Mouse (Mus musculus): ENCODE measurements around the gene Raf1. TPM values are rescaled to one million over a fixed set of nuclear protein-coding genes. Genes with fewer than 3 reads are reported as not detected.

Gene Raf1
- polyA plus RNA-seq, 1 experiment from 2014 or later, result 161 TPM

- H3K4me1 ChIP-seq, result peaks cover 33% of the 10 kb centered on the region
- peak overlapping the region; percentile 86 for H3K4me3 ChIP-seq
- WGBS, result under 1% methylated on average over 53 of the region's 53 CpGs
- peak overlapping the region; percentile 98 for H3K27ac ChIP-seq (replicated peaks)
- H3K4me2 ChIP-seq (replicated peaks), result peak overlapping the region; percentile 66
- no peaks in the 10 kb centered on the region for H3K36me3 ChIP-seq
- ATAC-seq (replicated peaks), result peak; percentile 17
- no peaks in the 10 kb centered on the region for H3K27me3 ChIP-seq
- H3K9me3 ChIP-seq, result no peaks in the 10 kb centered on the region
- H3K9ac ChIP-seq (replicated peaks), result peak overlapping the region; percentile 97
These were observed 713 bp downstream of the Raf1 start for GRCm38 (mm10) chr6:115675508-115676336.

- no peaks in the 10 kb centered on the region for H3K27me3 ChIP-seq
- no peak for ATAC-seq (replicated peaks)
- WGBS, result under 1% methylated on average over 13 of the region's 13 CpGs
These were observed 1.3 kb downstream of the Raf1 start for GRCm38 (mm10) chr6:115675166-115675507.

GRCm38 (mm10) chr6:115674316-115674715, 2.1 kb downstream of the Raf1 start:
- Histone ChIP-seq H3K4me1 (peaks cover 33% of the 10 kb centered on the region), H3K9ac (replicated peaks) (peak overlapping the region; percentile 97), H3K27me3 (no peaks in the 10 kb centered on the region), H3K4me3 (peak overlapping the region; percentile 86), H3K36me3 (no peaks in the 10 kb centered on the region), H3K9me3 (no peaks in the 10 kb centered on the region), H3K4me2 (replicated peaks) (peak overlapping the region; percentile 66), H3K27ac (replicated peaks) (peak overlapping the region; percentile 98; the same call in 1 of the 2 replicates)
- 13% methylated on average over 2 of the region's 2 CpGs for WGBS
- no peak for ATAC-seq (replicated peaks)

More at GRCm38 (mm10) chr6:115675166-115675507, 1.3 kb downstream of the Raf1 start:
- peaks cover 33% of the 10 kb centered on the region for H3K4me1 ChIP-seq
- no peaks in the 10 kb centered on the region for H3K9me3 ChIP-seq
- peak overlapping the region; percentile 97 for H3K9ac ChIP-seq (replicated peaks)
- H3K4me2 ChIP-seq (replicated peaks), result peak overlapping the region; percentile 66
- peak overlapping the region; percentile 98 for H3K27ac ChIP-seq (replicated peaks)
- peak overlapping the region; percentile 86 for H3K4me3 ChIP-seq
- no peaks in the 10 kb centered on the region for H3K36me3 ChIP-seq

- no peaks in the 10 kb centered on the region for H3K36me3 ChIP-seq
- no peak overlapping the region for H3K4me2 ChIP-seq (replicated peaks)
- no peak overlapping the region for H3K27ac ChIP-seq (replicated peaks)
- ATAC-seq (replicated peaks), result no peak
- H3K4me3 ChIP-seq, result no peak overlapping the region
- 95% methylated on average over 1 of the region's 1 CpGs for WGBS
- H3K27me3 ChIP-seq, result no peaks in the 10 kb centered on the region
- H3K9ac ChIP-seq (replicated peaks), result no peak overlapping the region
- no peaks in the 10 kb centered on the region for H3K9me3 ChIP-seq
- H3K4me1 ChIP-seq, result peaks cover 36% of the 10 kb centered on the region
These were observed 3.7 kb downstream of the Raf1 start for GRCm38 (mm10) chr6:115672700-115673099.

- Histone ChIP-seq H3K4me1 (peaks cover 8% of the 10 kb centered on the region), H3K27me3 (no peaks in the 10 kb centered on the region), H3K9me3 (no peaks in the 10 kb centered on the region), H3K4me3 (no peak overlapping the region), H3K27ac (replicated peaks) (no peak overlapping the region), H3K4me2 (replicated peaks) (no peak overlapping the region), H3K9ac (replicated peaks) (no peak overlapping the region), H3K36me3 (no peaks in the 10 kb centered on the region)
- no peak for ATAC-seq (replicated peaks)
- 89% methylated on average over 4 of the region's 4 CpGs for WGBS
These were observed 9.8 kb downstream of the Raf1 start for GRCm38 (mm10) chr6:115666641-115667040.

GRCm38 (mm10) chr6:115664268-115664667, 12.2 kb downstream of the Raf1 start:
- peaks cover 14% of the 10 kb centered on the region for H3K4me1 ChIP-seq
- H3K9ac ChIP-seq (replicated peaks), result no peak overlapping the region
- no peak for ATAC-seq (replicated peaks)
- WGBS, result 96% methylated on average over 3 of the region's 3 CpGs
- no peaks in the 10 kb centered on the region for H3K9me3 ChIP-seq
- H3K4me3 ChIP-seq, result no peak overlapping the region
- no peak overlapping the region for H3K4me2 ChIP-seq (replicated peaks)
- H3K27me3 ChIP-seq, result no peaks in the 10 kb centered on the region
- no peaks in the 10 kb centered on the region for H3K36me3 ChIP-seq
- no peak overlapping the region for H3K27ac ChIP-seq (replicated peaks)

- H3K27me3 ChIP-seq, result no peaks in the 10 kb centered on the region
- H3K4me3 ChIP-seq, result no peak overlapping the region
- H3K4me1 ChIP-seq, result peaks cover 27% of the 10 kb centered on the region
- no peak overlapping the region for H3K27ac ChIP-seq (replicated peaks)
- no peaks in the 10 kb centered on the region for H3K9me3 ChIP-seq
- no peak overlapping the region for H3K4me2 ChIP-seq (replicated peaks)
- H3K9ac ChIP-seq (replicated peaks), result no peak overlapping the region
- H3K36me3 ChIP-seq, result no peaks in the 10 kb centered on the region
- no peak for ATAC-seq (replicated peaks)
These were observed 17.6 kb downstream of the Raf1 start for GRCm38 (mm10) chr6:115658802-115659201.

- no peak for ATAC-seq (replicated peaks)
- 46% methylated on average over 2 of the region's 2 CpGs for WGBS
These were observed 22.5 kb downstream of the Raf1 start for GRCm38 (mm10) chr6:115653939-115654338.

GRCm38 (mm10) chr6:115651719-115652118, 24.7 kb downstream of the Raf1 start:
- peaks cover 25% of the 10 kb centered on the region for H3K4me1 ChIP-seq

More at GRCm38 (mm10) chr6:115653939-115654338, 22.5 kb downstream of the Raf1 start:
- Histone ChIP-seq H3K27ac (replicated peaks) (no peak overlapping the region), H3K27me3 (no peaks in the 10 kb centered on the region), H3K4me2 (replicated peaks) (no peak overlapping the region), H3K36me3 (no peaks in the 10 kb centered on the region), H3K9me3 (no peaks in the 10 kb centered on the region), H3K9ac (replicated peaks) (no peak overlapping the region), H3K4me1 (peaks cover 32% of the 10 kb centered on the region), H3K4me3 (no peak overlapping the region)

GRCm38 (mm10) chr6:115650476-115651427, 25.7 kb downstream of the Raf1 start:
- H3K4me1 ChIP-seq, result peaks cover 23% of the 10 kb centered on the region
- no peak overlapping the region for H3K27ac ChIP-seq (replicated peaks)
- no peaks in the 10 kb centered on the region for H3K36me3 ChIP-seq
- no peak overlapping the region for H3K9ac ChIP-seq (replicated peaks)
- H3K4me2 ChIP-seq (replicated peaks), result no peak overlapping the region
- H3K27me3 ChIP-seq, result no peaks in the 10 kb centered on the region
- no peaks in the 10 kb centered on the region for H3K9me3 ChIP-seq
- WGBS, result 62% methylated on average over 5 of the region's 5 CpGs
- ATAC-seq (replicated peaks), result no peak
- no peak overlapping the region for H3K4me3 ChIP-seq

More at GRCm38 (mm10) chr6:115651719-115652118, 24.7 kb downstream of the Raf1 start:
- Histone ChIP-seq H3K9ac (replicated peaks) (no peak overlapping the region), H3K27me3 (no peaks in the 10 kb centered on the region), H3K27ac (replicated peaks) (no peak overlapping the region), H3K36me3 (no peaks in the 10 kb centered on the region), H3K9me3 (no peaks in the 10 kb centered on the region), H3K4me3 (no peak overlapping the region), H3K4me2 (replicated peaks) (no peak overlapping the region)
- no peak for ATAC-seq (replicated peaks)

GRCm38 (mm10) chr6:115649792-115650365, 26.6 kb downstream of the Raf1 start:
- no peak overlapping the region for H3K4me2 ChIP-seq (replicated peaks)

GRCm38 (mm10) chr6:115643315-115643714, 33.1 kb downstream of the Raf1 start:
- Histone ChIP-seq H3K4me3 (no peak overlapping the region), H3K36me3 (peaks cover 19% of the 10 kb centered on the region), H3K27ac (replicated peaks) (no peak overlapping the region), H3K9ac (replicated peaks) (no peak overlapping the region), H3K27me3 (no peaks in the 10 kb centered on the region), H3K4me1 (peaks cover under 1% of the 10 kb centered on the region; the same call in 1 of the 2 replicates), H3K9me3 (no peaks in the 10 kb centered on the region), H3K4me2 (replicated peaks) (no peak overlapping the region)
- WGBS, result 61% methylated on average over 1 of the region's 1 CpGs
- no peak for ATAC-seq (replicated peaks)

More at GRCm38 (mm10) chr6:115649792-115650365, 26.6 kb downstream of the Raf1 start:
- Histone ChIP-seq H3K27ac (replicated peaks) (no peak overlapping the region), H3K27me3 (no peaks in the 10 kb centered on the region), H3K36me3 (no peaks in the 10 kb centered on the region), H3K4me1 (peaks cover 23% of the 10 kb centered on the region), H3K4me3 (no peak overlapping the region), H3K9ac (replicated peaks) (no peak overlapping the region), H3K9me3 (no peaks in the 10 kb centered on the region)
- 71% methylated on average over 1 of the region's 1 CpGs for WGBS
- ATAC-seq (replicated peaks), result no peak
